Mouse (Mus musculus) E14TG2a.4 (cell line): ENCODE measurements around the gene Napa.

Source experiments
- H3K27me3 ChIP-seq: 2 replicates; pipeline ENCODE4 v1.6.1; 2014; ENCODE audit warnings: low read length, control low read depth; ENCODE audit not compliant: insufficient read depth
- H3K36me3 ChIP-seq: 2 replicates; pipeline ENCODE4 v1.6.1; 2014; ENCODE audit warnings: low read length, control low read depth; ENCODE audit not compliant: insufficient read depth
- H3K4me1 ChIP-seq: replicated peaks from 2 replicates; pipeline ENCODE4 v1.6.1; 2014; ENCODE audit warnings: low read depth, low read length, control low read depth
- H3K4me3 ChIP-seq: replicated peaks from 2 replicates; pipeline ENCODE4 v1.5.1; 2014; ENCODE audit warnings: mild to moderate bottlenecking, low read length
- H3K9me3 ChIP-seq: 2 replicates; pipeline ENCODE4 v1.6.1; 2014; ENCODE audit warnings: low read length, control low read depth
- CTCF ChIP-seq: conservative IDR thresholded peaks from 2 replicates; pipeline ENCODE4 v1.5.1; 2014; ENCODE audit warnings: low read length
- NANOG ChIP-seq: IDR thresholded peaks from 2 replicates; pipeline ENCODE4 v1.6.1; 2014; ENCODE audit warnings: borderline replicate concordance, low read length, mixed read lengths
- POU5F1 ChIP-seq: IDR thresholded peaks from 2 replicates; pipeline ENCODE4 v1.6.1; 2014; ENCODE audit warnings: low read length, borderline replicate concordance

The Napa gene

GRCm38 (mm10) chr7:16055665-16056064 is 42.6 kb upstream of the Napa start:
- Histone ChIP-seq H3K4me1 (peaks cover 21% of the 10 kb centered on the region), H3K9me3 (no peaks in the 10 kb centered on the region), H3K27me3 (peaks cover 32% of the 10 kb centered on the region), H3K36me3 (peaks cover 3% of the 10 kb centered on the region; the same call in 1 of the 2 replicates), H3K4me3 (no peak overlapping the region)
- TF ChIP-seq NANOG (no peak), POU5F1 (no peak), CTCF (no peak)

GRCm38 (mm10) chr7:16056459-16057135 is 41.7 kb upstream of the Napa start:
- Histone ChIP-seq H3K4me3 (no peak overlapping the region), H3K36me3 (no peaks in the 10 kb centered on the region), H3K9me3 (peaks cover 6% of the 10 kb centered on the region; the same call in 1 of the 2 replicates), H3K27me3 (peaks cover 40% of the 10 kb centered on the region), H3K4me1 (peaks cover 17% of the 10 kb centered on the region)
- peak; percentile 47 for TF ChIP-seq CTCF
- TF ChIP-seq POU5F1: no peak
- no peak for TF ChIP-seq NANOG

DNA sequence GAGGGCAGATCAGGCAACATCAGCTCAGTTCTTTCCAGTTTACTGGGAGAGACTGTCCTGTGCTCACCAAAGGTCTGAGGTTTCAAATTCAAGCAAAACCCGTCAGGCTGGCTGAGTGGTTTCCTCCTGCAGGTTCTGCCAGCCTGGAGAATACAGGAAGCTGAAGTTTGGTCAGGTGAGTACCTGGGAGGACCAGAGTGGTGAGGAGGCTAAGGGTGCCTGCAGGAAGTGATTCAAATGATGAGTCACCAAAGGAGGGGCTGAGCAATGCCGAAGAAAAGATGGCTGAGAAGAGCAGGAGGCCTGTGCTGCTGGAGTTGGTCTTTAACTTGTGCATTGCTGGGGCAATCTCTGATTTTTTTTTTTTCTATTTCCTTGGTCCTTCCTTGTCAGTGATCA is 41.1 kb upstream of the Napa start:
- no peaks in the 10 kb centered on the region for H3K36me3 ChIP-seq
- H3K27me3 ChIP-seq: peaks cover 45% of the 10 kb centered on the region
- TF ChIP-seq POU5F1 (no peak), NANOG (no peak), CTCF (no peak)
- peaks cover 12% of the 10 kb centered on the region for H3K4me1 ChIP-seq
- H3K9me3 ChIP-seq: peaks cover 6% of the 10 kb centered on the region; the same call in 1 of the 2 replicates
- no peak overlapping the region for H3K4me3 ChIP-seq

- TF ChIP-seq CTCF (no peak), POU5F1 (no peak), NANOG (no peak)
- H3K36me3 ChIP-seq: no peaks in the 10 kb centered on the region
- peak within 1 kb of the TSS; percentile 26; the same call in 1 of the 2 replicates for H3K4me3 ChIP-seq
- peaks cover 56% of the 10 kb centered on the region for H3K27me3 ChIP-seq
- peaks cover 6% of the 10 kb centered on the region; the same call in 1 of the 2 replicates for H3K9me3 ChIP-seq
- H3K4me1 ChIP-seq: peaks cover 6% of the 10 kb centered on the region
These were observed 36.8 kb upstream of the Napa start, which contains the start of gene Zfp541 for GRCm38 (mm10) chr7:16061219-16062098. Gene Zfp541, plus strand, starts transcription at chr7:16061814.

DNA sequence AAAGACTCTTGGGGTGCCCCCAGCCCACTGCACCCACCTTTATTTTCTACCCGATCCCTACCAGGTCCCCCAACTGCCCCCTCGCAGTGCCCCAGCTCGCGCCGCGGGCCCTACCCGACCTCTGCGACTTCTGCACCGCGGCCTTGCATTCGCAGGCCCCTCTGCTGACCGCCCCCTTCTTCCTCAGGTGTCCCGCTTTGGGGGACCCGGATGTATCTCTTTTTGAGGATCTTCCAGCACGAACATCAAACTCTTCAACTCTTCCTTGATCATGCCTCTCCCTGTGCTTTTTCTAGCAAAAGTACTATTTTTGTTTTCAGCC is 36.2 kb upstream of the Napa start:
- H3K4me1 ChIP-seq: peaks cover 6% of the 10 kb centered on the region
- H3K27me3 ChIP-seq: peaks cover 56% of the 10 kb centered on the region
- no peak for TF ChIP-seq POU5F1
- no peak for TF ChIP-seq CTCF
- TF ChIP-seq NANOG: no peak
- peaks cover 6% of the 10 kb centered on the region; the same call in 1 of the 2 replicates for H3K9me3 ChIP-seq
- H3K4me3 ChIP-seq: peak overlapping the region; percentile 26; the same call in 1 of the 2 replicates
- H3K36me3 ChIP-seq: no peaks in the 10 kb centered on the region

DNA sequence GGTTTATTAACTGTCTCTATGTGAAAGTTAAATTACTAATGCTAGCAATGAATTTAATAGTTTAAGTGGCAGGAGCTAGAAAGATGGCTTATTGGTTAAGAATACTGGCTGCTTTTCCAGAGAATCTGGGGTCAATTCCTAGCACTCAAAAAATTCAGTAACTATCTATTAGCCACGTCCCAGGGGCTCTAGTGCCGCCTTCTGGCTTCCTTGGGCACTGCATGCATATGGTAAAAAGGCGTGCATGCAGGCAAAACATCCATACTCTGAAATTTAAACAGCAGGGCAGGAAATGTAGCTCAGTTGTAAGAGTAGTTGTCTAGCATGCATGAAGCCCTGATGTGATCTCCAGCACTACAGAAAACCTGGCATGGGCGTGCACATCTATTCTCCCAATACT is 34.8 kb upstream of the Napa start:
- no peaks in the 10 kb centered on the region for H3K36me3 ChIP-seq
- H3K27me3 ChIP-seq: peaks cover 49% of the 10 kb centered on the region
- H3K9me3 ChIP-seq: peaks cover 6% of the 10 kb centered on the region; the same call in 1 of the 2 replicates
- H3K4me1 ChIP-seq: peaks cover 6% of the 10 kb centered on the region
- H3K4me3 ChIP-seq: no peak overlapping the region
- TF ChIP-seq NANOG: no peak
- TF ChIP-seq POU5F1: no peak
- peak; percentile 87 for TF ChIP-seq CTCF

- Histone ChIP-seq H3K9me3 (no peaks in the 10 kb centered on the region), H3K4me1 (no peaks in the 10 kb centered on the region), H3K4me3 (no peak overlapping the region), H3K27me3 (peaks cover 38% of the 10 kb centered on the region), H3K36me3 (no peaks in the 10 kb centered on the region)
- TF ChIP-seq NANOG: no peak
- TF ChIP-seq POU5F1: no peak
- TF ChIP-seq CTCF: no peak
These were observed 27.4 kb upstream of the Napa start for GRCm38 (mm10) chr7:16070846-16071245.

GRCm38 (mm10) chr7:16071906-16072305 is 26.4 kb upstream of the Napa start:
- H3K36me3 ChIP-seq: no peaks in the 10 kb centered on the region
- H3K27me3 ChIP-seq: peaks cover 43% of the 10 kb centered on the region
- H3K4me1 ChIP-seq: no peaks in the 10 kb centered on the region
- TF ChIP-seq POU5F1: no peak
- no peak for TF ChIP-seq NANOG
- TF ChIP-seq CTCF: no peak
- no peaks in the 10 kb centered on the region for H3K9me3 ChIP-seq
- no peak overlapping the region for H3K4me3 ChIP-seq
